Mouse (Mus musculus): ENCODE data around the gene Rpa2. TPM values are rescaled to one million over a fixed set of nuclear protein-coding genes. Genes with fewer than 3 reads are reported as not detected.

Rpa2 gene
- polyA plus RNA-seq (2012; rRNA removed) (43.2 and 55.6 TPM in 2 replicates), polyA plus RNA-seq (2014; fragmentation: Nextera tagmentation; extraction: Ambion mirVana) (95.7 and 104 TPM in 2 replicates)

DNA sequence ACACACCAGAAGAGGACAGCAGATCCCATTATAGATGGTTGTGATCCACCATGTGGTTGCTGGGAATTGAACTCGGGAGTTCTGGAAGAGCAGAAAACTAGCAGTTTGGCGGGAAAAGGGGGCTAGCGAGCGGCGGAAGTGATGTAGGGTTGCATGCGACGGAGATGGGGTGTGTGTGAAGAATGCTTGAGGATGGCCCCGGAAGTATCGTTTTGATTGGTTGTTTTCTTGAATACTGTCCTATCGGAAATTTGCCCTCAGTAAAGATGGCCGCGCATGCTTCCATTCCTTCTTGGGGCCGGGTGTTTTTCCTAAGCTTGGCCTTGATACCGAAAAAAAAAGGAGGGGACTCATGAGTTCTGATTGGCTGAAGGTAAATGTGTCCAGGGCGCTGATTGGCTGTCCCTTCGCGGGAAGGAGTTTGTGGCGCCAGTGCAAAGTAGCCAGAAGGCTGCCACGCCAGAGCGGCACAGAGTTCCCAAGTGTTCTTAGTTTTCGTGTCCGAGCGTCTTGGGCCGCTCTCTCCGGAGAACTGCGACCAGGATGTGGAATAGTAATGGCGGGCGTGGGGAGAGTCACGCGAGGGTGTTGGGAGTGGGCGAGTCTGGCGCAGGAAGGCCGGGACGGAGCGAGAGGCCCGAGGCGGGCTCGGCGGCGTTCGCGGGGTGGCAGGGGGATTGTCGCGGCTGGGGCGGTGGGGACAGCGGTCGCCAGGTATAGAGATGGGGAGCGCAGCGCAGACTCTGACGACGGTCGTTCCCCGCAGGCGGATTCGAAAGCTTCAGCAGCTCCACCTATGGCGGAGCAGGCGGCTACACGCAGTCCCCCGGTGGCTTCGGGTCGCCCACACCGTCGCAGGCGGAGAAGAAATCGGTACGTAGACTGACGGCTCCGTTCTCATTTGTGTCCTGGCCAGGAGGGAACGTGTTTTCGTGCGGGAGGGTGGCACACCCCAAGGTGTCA lies at the start of gene Rpa2:
Gene Rpa2, plus strand, starts transcription at position 419 of the 963 bp plus-strand sequence.
- peak within 1 kb of the TSS; percentile 96 for H3K9ac ChIP-seq (replicated peaks)
- DNase-seq (ENCODE audit: low read depth in 3 of 3, low spot score in 3 of 3) (peak; percentile 100), ATAC-seq (ENCODE audit: insufficient read depth) (peak; percentile 94)
- WGBS (ENCODE audit: insufficient replicate concordance), result under 1% methylated on average over 71 of the region's 71 CpGs
- H3K36me3 ChIP-seq (replicated peaks; ENCODE audit: control insufficient read depth, insufficient read depth, low read depth), result peaks cover 32% of the 10 kb centered on the region
- peak within 1 kb of the TSS; percentile 87 for H3K4me2 ChIP-seq (ENCODE audit: low read depth)
- no peaks in the 10 kb centered on the region for H3K27me3 ChIP-seq (ENCODE audit: control insufficient read depth, insufficient read depth, low read length)
- H3K4me3 ChIP-seq (ENCODE audit: insufficient read depth in 1 of 2, low read depth in 2 of 2, low read length in 2 of 2), result peak within 1 kb of the TSS; percentile 81 to 90
- no peaks in the 10 kb centered on the region for H3K9me3 ChIP-seq (ENCODE audit: control insufficient read depth, low read length)
- TF ChIP-seq EP300 (IDR thresholded peaks at IDR 0.05; ENCODE audit: low read depth), result peak; percentile 60
- peak; percentile 38 for TF ChIP-seq CTCF (IDR thresholded peaks at IDR 0.05; ENCODE audit: low read depth)
- H3K4me1 ChIP-seq (replicated peaks; ENCODE audit: control insufficient read depth in 2 of 2, insufficient read depth in 2 of 2, low read length in 1 of 2), result peaks cover 6 to 8% of the 10 kb centered on the region in 2 experiments
- H3K27ac ChIP-seq, result peak within 1 kb of the TSS; percentile 73

DNA sequence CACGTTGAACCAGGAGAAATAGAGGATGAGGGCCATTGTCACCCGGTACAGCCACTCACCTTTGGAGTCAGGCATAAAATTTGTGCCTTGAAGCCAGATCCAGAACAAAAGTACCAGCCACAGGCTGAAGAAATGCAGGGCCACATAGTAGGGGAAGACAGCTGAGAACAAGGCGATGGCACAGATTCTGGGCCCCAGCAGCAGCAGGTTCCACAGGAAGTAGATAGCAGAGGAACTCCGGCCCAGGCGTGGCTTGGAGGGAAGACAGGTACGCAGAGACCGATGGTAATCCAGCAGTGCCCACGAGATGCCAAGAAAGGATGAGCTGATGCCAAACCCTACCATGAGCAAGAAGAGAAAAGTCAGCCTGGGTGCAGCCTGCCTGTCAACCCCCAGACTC lies 39.9 kb upstream of the Rpa2 start:
- H3K27me3 ChIP-seq (ENCODE audit: control insufficient read depth, insufficient read depth, low read length), result no peaks in the 10 kb centered on the region
- TF ChIP-seq EP300 (IDR thresholded peaks at IDR 0.05; ENCODE audit: low read depth), result no peak
- TF ChIP-seq CTCF (IDR thresholded peaks at IDR 0.05; ENCODE audit: low read depth), result no peak
- 39% methylated on average over 8 of the region's 8 CpGs for WGBS (ENCODE audit: insufficient replicate concordance)
- no peak for DNase-seq (ENCODE audit: low read depth in 3 of 3, low spot score in 3 of 3)
- peaks cover 5% of the 10 kb centered on the region in 2 experiments; a peak in 2 of 4 replicates for H3K4me1 ChIP-seq (replicated peaks; ENCODE audit: control insufficient read depth in 2 of 2, insufficient read depth in 2 of 2, low read length in 1 of 2)
- no peak overlapping the region for H3K4me2 ChIP-seq (ENCODE audit: low read depth)
- H3K9me3 ChIP-seq (ENCODE audit: control insufficient read depth, low read length), result no peaks in the 10 kb centered on the region
- H3K4me3 ChIP-seq (ENCODE audit: insufficient read depth in 1 of 2, low read depth in 2 of 2, low read length in 2 of 2), result no peak overlapping the region
- no peak overlapping the region for H3K9ac ChIP-seq (replicated peaks)
- no peak overlapping the region for H3K27ac ChIP-seq
- no peak for ATAC-seq (ENCODE audit: insufficient read depth)
- no peaks in the 10 kb centered on the region for H3K36me3 ChIP-seq (replicated peaks; ENCODE audit: control insufficient read depth, insufficient read depth, low read depth)

DNA sequence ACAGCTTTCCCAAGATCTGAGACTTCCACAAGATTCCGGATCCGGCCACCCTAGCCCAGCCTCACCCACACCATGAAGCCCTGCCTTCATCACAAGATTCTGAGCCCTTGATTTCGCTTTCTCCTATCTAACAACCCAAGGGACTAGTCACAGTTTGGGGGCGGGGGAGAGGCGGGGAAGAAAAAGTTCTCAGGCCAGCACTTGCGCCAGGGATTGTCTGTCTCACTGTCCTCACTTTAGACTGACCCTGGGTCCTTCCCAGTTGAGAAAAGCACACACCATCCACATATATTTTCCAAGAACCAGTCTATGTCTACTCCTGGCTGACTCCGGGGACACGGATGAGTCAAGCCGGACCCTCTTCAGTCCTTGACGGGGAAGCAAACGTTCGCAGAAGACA lies 36.5 kb upstream of the Rpa2 start:
- Histone ChIP-seq H3K9ac (replicated peaks) (no peak overlapping the region), H3K4me1 (replicated peaks; ENCODE audit: control insufficient read depth in 2 of 2, insufficient read depth in 2 of 2, low read length in 1 of 2) (peaks cover 5 to 8% of the 10 kb centered on the region in 2 experiments; a peak in 3 of 4 replicates), H3K27ac (no peak overlapping the region), H3K4me2 (ENCODE audit: low read depth) (peak overlapping the region; percentile 89), H3K36me3 (replicated peaks; ENCODE audit: control insufficient read depth, insufficient read depth, low read depth) (no peaks in the 10 kb centered on the region), H3K4me3 (ENCODE audit: insufficient read depth in 1 of 2, low read depth in 2 of 2, low read length in 2 of 2) (peak overlapping the region; percentile 64 to 66), H3K27me3 (ENCODE audit: control insufficient read depth, insufficient read depth, low read length) (no peaks in the 10 kb centered on the region), H3K9me3 (ENCODE audit: control insufficient read depth, low read length) (no peaks in the 10 kb centered on the region)
- TF ChIP-seq EP300 (IDR thresholded peaks at IDR 0.05; ENCODE audit: low read depth) (no peak), CTCF (IDR thresholded peaks at IDR 0.05; ENCODE audit: low read depth) (no peak)
- ATAC-seq (ENCODE audit: insufficient read depth), result no peak
- WGBS (ENCODE audit: insufficient replicate concordance), result 33% methylated on average over 12 of the region's 12 CpGs
- no peak for DNase-seq (ENCODE audit: low read depth in 3 of 3, low spot score in 3 of 3)

DNA sequence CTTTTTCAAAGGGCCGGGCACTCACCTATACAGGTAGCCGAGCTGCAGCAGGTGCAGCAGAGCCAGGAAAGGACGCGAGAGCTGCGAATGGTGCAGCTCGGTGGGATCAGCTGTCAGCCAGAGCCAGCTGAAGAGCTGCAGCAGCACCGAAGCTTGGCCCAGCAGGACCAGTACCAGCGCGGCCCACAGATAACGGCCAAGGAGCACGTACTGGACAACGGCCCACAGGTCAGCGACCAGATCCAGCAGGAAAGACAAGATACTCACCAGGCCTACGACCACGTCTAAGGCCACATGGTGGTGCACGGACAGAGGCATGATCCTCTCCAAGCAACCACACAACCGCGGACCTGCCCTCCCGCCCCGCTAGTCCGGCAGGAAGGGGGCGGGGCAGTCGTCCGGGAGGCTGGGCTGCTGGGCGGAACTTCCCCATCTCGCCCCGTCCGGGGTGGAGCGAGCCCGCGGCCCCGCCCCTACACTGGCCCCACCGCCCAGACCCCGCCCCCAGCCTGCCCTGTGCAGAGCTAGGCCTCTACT lies 35.9 kb upstream of the Rpa2 start, which contains the start of gene Xkr8:
Gene Xkr8, minus strand, starts transcription at position 399 of the 537 bp plus-strand sequence.
- Histone ChIP-seq H3K9me3 (ENCODE audit: control insufficient read depth, low read length) (no peaks in the 10 kb centered on the region), H3K36me3 (replicated peaks; ENCODE audit: control insufficient read depth, insufficient read depth, low read depth) (no peaks in the 10 kb centered on the region), H3K4me2 (ENCODE audit: low read depth) (peak within 1 kb of the TSS; percentile 89), H3K27me3 (ENCODE audit: control insufficient read depth, insufficient read depth, low read length) (no peaks in the 10 kb centered on the region), H3K4me3 (ENCODE audit: insufficient read depth in 1 of 2, low read depth in 2 of 2, low read length in 2 of 2) (peak within 1 kb of the TSS; percentile 64 to 66), H3K27ac (no peak within 1 kb of the TSS), H3K4me1 (replicated peaks; ENCODE audit: control insufficient read depth in 2 of 2, insufficient read depth in 2 of 2, low read length in 1 of 2) (peaks cover 5 to 8% of the 10 kb centered on the region in 2 experiments; a peak in 3 of 4 replicates), H3K9ac (replicated peaks) (peak within 1 kb of the TSS; percentile 35; the same call in 1 of the 2 replicates)
- DNase-seq (ENCODE audit: low read depth in 3 of 3, low spot score in 3 of 3) (peak; percentile 70 to 72 (median 72)), ATAC-seq (ENCODE audit: insufficient read depth) (peak; percentile 91)
- TF ChIP-seq EP300 (IDR thresholded peaks at IDR 0.05; ENCODE audit: low read depth), result no peak
- TF ChIP-seq CTCF (IDR thresholded peaks at IDR 0.05; ENCODE audit: low read depth), result peak; percentile 36
- 2% methylated on average over 32 of the region's 34 CpGs for WGBS (ENCODE audit: insufficient replicate concordance)
